Mouse (Mus musculus) urinary bladder, postnatal 25 days (tissue): ENCODE data around the gene Sh3rf1.

Experiments
- DNase-seq: peaks from one replicate; pipeline ENCODE4 v3.0.0; 2022; ENCODE audit warnings: low spot score

Gene Sh3rf1

DNA sequence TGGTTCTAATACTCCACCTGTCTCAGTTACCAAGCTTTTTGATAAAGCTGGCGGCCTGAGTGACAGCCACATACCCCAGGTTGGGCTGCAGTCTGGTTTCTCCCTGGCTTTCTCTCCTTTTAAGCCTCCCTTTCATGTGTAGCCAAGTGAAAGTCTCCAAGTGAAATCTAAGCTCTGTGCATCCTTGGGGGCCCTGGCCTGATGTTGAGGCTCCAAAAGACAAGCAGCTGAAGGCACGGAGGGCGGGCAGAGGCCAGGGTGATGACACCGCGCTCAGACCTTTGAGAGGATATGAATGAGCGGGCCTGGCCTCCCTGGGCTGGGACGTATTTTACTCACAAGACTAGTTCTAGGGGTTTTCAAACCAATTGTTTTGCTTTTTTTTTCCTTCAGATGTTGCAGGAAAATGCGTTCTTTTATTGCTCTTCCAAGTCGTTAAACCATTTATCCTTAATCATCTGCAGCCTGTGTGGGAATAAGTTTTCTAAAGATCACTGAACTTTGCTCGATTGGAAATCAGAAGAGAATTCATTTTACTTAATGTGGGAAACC, 100.8 kb downstream of the Sh3rf1 start:
- DNase-seq, result no peak

DNA sequence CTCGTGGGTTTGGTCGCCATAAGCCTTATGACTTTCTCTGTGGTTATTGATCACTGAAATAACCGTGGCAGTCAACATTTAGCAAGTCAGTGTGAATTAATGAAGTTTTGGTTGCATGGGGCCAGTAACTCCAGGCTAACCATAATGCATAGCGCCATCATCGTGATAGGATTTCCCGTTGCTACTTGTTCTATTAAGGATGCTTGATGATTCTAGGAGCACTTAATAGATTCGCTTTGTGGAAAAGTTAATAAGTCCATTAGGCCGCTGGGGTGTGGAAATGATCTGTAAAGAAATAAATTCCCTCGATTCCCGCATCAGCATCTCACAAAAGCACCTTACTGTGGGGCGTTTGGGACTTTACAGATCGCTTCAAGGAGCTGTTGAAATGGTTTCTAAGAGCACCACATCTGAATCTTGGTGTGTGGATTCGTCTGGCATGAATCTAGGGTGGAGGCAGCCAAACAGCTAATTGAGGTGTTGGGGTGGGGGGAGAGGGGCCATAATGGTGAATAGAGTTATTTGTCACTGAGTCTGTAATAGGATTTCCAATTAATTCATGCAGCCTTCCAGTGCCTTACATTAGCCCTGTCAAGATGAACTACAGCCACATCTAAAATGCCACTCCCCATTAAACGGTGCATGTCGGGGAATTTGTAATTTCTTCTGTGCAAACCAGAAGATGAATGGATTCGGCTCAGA, 101.5 kb downstream of the Sh3rf1 start:
- DNase-seq, result no peak

DNA sequence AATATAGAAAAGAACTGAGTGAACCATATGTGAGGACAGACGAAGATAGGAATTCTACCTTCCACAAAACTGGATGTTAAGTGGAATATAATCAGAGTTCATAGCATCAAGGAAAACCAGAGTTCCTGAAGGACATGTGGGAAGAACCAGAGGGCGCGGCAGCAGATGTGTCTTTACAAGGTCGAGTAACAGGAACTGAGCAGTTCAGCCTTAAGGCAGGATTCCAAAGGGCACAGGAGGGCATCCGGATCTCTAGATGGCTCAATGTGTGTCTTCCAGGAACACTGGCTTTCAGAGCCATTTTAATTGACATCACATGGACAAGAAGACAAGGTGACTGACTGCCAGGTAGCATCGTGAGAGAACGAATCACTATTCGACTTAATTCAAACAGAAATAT, 102.6 kb downstream of the Sh3rf1 start:
- DNase-seq, result no peak

DNA sequence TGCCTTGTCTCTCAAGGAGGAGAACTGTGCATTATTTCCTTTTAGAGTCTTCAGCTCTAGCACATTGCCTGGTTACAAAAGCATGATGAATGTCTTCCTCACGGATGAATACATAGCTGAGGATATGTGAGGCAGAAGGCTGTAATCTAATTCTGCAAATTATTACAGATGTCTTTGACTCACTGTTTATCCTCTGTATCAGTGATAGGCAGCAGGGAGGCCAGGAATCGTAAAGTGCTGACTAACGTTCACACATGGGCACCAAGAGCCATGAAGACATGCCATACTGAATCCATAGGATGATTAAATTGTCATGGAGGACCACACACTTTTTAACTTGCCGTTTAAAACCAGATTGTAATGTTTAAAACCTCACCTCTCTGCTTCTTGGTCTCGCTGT, 103.7 kb downstream of the Sh3rf1 start:
- DNase-seq, result no peak

DNA sequence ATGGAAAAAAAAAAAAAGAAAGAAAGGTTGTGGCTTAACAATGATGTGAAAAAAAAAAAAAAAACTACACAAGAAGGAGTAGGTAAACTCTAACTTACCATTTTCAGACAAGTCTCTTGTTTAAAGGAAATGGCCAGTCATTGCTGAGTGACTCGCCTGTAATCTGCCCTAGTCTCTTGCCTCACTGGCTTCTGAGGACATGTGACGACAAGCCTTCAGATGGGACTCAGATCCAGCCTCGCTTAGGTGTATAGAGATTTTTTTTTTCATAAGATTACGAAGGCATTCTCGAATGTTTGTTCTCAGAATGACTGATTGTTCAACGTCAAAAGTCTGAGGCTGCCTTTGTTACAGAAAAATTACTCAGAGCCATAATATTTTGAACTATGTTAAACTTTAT, 116.0 kb downstream of the Sh3rf1 start:
- DNase-seq, result no peak

DNA sequence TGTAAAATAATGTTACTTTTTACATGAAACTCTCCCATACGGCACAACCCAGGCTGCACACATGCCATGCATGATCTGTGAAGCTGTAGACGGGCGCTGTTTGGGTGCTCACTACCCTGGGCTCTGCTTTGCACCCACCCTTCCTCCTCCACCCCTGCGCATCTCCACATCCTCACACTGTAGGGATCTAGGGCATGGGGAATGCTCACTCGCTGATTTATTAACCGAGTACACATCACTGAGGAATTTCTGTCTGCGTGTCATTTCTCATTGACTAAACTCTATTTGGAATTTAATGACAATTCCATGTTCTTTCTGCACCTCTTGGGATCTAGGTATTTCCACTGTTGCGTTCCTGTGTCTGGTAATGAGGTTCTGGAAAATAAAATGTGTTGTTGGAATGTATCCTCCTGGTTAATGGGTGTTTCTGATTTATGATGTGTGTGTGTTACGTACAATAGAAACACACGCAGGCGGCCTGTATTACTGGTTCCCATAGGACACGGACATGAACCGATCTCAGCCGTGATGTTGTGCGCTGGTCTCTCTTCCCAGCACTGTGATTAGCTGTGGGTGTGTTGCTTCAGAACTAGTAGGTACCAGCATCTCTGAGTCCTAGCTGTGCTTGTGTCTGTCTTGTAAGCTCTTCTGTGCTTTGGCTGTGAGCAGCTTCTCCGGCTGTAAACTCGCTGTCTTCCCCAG, 116.8 kb downstream of the Sh3rf1 start:
- no peak for DNase-seq

DNA sequence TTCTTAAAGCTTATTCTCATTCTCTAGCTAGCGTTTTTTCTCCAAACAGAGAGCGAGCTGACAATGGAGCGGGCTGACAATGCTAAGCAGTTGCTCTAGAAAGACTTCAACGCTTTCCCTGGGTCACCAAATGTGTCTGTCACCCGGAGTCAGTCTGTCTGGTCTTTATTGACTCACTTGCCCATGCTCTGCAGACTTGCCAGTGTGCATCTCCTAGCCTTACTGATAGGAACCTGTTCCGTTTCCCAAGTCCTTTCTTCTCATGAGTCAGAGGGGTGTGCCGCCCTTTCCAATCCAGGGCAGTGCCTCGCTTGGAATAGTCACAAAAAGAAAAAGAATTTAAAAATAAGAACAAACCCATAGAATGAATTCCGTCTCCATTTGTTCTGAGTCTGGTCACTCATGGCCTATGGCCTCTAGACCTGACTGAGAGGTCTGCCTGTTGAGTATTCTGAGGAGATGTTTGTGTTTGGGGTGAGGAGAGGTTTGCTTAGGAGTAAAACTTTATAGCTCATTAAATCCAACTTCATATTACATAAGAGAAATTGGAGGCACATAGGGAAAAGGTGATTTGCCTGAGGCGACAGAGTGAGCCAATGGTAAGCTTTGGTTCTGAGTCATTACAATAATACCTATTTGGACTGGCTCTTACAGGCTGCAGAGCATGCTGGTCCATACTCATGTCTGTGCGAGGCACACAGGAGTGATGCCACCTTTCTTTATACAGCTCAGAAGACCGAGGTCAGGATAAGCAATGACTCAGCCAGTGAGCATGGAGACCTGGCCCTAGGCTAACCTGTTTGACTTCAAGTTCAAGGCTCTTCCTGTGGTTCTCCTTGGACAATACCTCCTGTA, 118.1 kb downstream of the Sh3rf1 start:
- DNase-seq, result peak; percentile 22

DNA sequence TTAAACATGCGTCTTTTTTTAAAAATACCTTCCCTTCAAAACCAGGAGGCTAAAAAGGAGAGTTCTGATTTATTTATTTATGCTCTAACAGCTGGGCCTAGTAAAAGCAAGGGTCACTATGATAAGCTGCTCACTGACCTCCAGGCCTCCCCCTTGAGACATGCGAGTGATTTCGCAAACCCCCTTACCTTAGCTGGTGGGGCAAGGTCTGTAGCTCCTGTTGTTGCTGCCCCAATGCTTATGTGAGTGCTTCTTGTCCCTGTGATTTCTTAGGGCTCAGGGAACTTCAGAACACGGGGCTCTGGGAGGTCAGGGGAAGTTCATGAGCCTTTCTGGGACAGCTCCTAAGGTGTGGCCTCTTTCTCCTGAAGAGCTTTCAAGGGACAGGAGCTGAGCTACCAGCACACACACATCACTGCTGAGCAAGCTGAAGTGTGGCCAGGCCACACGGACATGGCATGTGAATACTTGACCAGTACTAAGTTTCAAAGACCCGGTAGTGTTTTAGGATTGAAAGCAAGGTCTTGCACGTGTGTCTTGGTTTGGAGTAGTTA, 118.9 kb downstream of the Sh3rf1 start:
- DNase-seq, result no peak

DNA sequence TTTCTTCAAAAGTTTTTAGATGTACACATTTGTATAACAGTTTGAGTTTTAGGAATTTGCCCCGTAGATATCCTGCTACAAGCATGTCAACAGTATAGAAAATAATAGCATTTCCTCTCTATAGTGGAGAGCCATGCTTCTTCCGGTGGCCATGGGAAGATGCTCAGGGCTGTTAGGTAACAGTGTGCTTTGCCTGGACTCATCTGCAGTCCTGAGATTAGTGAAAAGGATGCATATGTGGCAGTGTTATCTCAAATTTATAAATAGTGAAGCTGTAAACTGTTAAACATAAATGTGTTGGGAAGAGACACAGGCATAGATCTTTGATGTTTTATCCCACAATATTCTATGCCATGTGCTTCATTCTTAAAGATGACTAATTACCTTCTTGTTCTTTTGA, 120.8 kb downstream of the Sh3rf1 start:
- DNase-seq, result no peak

DNA sequence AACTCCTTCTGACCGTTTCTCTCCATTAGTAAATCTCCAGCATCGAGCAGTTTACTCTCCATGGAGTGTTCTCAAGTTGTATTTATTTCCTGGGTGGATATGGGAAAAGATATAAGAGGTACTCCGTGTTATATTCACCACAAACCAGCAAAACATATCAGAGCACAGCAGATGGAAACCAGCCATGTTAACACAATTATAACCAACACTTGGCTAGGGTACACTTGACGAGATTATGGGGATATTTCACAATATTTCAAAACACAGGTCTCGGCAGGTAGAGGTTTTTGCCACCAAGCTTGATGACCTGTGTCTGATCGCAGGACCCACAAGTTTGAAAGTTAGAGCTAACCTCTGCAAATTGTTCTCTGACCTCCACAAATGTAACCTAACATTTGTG, 123.3 kb downstream of the Sh3rf1 start:
- no peak for DNase-seq

DNA sequence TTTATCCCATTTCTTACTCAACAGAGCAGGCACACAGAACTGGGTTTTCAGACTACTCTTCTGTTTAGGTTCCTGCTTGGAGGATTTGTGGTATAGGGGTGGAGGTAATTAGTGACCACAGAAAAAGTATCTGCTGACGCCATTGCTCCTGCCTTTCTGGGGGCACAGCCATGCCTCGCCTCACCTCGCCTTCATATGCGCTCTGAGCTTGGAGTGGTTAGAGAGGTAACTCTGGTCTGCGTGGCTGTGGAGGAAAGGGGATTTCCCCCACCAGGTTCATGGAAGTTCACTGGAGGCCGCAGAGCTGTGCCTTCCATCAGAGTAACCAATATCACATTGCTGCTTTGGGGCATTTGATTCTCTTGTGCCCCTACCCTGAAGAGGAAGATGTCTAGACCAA, 123.9 kb downstream of the Sh3rf1 start:
- DNase-seq, result no peak

DNA sequence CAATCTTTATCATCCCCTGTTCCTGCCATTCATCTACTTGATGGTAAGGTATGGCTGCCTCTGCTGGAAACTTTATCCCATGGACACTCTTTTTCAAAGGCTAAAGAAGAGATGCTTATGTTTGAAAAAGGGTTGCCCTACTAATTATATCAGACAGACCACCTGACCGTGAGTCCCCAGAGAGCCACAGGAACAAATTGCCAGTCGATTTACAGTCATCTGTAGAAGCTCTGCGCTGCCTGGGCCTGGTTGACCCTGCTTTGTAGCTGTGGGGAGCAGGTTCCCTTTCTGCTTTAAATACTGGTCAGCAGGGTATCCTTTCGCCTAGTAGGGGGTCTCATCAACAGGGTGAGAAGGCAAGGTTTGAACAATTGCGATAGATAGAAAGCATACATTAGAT, 124.4 kb downstream of the Sh3rf1 start:
- no peak for DNase-seq

DNA sequence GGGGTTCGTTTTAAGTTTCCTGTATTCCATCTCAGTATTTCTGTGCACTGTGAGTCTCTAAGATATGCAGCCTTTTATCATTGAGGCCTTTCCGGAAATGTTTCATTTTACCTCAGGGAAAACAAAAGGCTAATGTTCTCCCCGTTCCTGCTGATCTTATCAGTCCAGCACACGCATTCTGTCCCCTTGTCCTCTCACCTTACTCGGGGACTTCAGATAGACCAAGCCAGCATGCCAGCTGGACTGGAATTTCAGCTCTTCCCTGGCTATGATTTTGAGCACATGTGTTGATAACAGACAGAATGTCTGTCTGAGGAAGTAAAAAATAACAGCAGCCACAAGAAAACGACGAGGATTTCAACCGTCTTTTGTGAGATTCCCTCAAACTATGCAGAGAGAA, 124.8 kb downstream of the Sh3rf1 start:
- DNase-seq, result no peak

DNA sequence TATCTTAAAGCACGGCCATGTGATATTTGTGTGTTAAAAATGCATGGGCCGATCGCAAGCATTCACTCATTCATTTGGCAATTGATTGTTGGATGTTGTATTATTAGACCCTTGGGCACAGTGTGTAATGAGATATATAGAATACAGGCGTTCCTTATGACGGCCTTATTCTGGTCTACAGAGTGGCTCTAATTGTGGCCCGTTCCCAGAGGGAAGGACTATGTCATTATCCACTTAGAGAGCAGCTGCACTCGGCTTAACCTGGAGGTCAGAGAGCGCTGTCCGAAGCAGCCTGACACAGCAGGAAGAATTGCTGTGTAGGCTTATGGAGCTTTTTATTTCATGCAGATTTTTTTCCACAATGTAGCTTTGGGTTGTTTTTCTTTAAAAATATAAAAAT, 126.8 kb downstream of the Sh3rf1 start:
- DNase-seq, result no peak

DNA sequence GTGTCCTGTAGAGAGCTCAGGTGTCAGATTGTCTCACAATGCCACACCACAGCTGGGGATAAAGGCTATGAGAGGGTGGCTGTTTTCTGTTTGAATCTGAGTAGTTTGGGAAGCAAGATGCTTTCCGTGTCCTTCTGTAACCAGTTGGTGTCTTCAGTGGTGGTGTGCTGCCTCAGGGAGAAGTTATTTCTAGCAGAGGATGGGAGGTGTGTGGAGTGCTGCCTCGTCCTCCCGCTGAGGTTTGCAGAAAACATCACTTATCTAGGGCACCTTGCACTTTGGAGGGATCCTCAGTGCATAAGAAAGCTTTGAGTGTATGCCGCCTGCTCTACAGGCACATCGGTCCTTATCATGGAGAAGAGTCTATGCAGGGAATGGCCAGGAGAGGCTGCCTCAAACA, 128.0 kb downstream of the Sh3rf1 start:
- DNase-seq, result no peak

DNA sequence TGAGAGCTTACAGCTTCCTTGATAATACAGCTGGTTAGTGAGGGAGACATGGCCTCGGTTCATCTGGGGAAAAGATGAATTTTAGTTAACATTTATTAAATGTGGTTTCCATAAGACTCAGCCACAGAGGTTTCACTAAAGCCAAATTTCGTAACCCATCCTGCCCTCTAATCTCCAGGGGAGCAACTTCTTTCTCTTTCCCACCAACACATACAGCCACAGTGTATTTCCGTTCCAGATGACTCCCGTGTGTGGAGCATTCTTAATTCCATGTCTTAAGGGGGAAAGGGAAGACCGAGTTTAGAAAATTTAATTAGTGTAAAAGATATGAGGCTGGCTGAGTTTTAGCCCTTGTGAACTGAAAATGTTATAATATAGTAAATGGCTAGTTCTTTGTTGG, 131.8 kb downstream of the Sh3rf1 start:
- DNase-seq, result no peak

DNA sequence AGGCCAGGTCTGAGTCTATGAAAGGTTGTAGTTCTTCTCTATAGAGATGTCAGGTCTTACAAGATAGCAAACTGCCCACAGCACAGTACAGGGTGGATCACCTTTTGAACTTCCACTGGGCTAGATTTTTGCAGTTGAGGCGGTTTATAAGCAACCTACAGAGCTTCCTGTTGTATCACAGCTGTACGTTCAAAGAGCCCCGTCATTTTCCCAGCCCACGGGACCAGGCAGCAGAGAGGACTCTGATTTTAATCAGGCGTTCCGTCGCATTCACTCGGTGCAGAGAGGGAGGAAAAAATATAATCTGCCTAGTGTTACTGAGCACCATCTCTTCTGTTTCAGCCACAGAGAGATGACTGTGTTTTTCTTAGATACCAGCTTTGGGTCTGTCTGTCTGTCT, 135.3 kb downstream of the Sh3rf1 start:
- DNase-seq, result no peak

DNA sequence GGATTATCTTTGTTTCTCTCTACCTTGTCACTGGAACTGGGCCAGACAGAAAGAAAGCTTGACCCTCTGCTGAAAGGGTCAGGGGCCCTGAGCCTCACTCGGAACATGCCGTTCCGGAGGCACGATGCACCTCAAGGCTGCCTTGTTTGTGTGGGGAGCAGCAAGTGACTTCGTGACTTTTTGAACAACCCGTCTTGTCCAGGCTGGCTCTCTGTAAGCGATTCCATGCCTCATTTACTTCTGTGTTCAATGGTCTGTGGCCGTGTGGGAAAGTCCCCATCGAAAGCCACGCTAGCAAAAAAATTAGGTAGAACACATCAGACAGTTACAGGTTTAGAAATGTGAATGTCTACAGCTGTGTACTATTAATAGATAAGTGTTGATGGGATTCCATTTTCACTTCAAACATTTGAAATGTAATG, 136.2 kb downstream of the Sh3rf1 start:
- no peak for DNase-seq

DNA sequence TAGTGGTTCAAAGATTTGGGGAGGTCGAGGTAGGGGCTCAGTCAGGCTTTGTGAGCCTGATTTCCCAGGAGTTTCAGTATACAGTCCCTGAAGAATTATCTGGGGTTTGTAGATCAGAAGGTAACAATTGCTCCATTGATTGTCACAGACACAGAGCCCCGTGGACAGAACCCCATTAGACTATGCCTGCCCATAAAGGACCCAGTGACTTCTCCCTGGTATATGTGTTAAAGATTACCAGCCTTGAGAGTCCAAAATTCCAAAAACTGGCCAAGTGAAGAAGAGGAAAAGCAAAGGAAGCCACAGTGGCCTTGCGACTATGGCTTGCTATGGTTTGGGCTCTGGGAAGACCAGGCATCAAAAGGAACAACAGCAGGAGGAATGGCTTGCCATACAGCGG, 136.7 kb downstream of the Sh3rf1 start:
- no peak for DNase-seq

DNA sequence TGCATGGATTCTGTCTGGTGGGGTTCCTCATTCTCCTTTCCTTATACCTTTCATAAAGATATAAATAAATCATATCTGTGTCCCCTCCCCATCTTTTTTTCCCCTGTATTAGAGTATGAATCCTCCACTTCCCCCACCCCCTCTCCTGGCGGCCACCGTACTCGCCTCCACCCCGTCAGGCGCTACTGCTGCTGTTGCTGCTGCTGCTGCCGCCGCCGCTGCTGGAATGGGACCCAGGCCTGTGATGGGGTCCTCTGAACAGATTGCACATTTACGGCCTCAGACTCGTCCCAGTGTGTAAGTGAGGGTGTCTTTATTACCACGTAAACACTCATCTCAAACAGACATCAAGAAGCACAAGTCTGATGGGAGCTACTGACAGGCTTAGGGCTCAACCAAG, 137.8 kb downstream of the Sh3rf1 start:
- no peak for DNase-seq

DNA sequence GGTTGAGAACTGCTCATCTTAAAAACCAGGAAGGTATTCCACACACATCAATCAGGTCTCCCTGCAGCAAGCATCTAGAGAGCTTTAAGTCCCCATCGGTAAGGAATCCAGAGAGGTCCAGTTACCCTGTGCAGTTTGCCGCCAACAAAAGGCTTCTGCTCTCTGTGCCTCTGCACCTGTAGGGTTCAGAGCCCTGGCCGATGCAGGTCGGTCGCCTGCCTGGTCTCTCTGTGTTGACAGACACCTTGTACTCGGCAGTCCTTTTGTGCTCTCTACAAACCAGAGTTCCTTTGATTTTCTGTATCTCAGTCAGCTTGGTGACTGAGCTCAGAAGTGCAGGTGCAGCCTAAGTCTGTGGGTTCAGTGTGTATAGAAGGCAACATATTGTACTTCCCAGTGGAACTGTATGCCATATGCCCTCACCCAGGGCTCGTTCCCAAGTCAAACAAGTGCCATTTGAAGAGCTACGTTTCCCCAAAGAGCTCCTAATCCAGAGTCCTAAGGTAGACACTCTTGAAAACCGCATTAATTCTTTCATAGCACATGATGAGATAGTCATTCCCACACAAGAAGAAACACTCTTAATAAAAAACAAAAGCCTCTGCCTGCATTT, 138.7 kb downstream of the Sh3rf1 start:
- no peak for DNase-seq

DNA sequence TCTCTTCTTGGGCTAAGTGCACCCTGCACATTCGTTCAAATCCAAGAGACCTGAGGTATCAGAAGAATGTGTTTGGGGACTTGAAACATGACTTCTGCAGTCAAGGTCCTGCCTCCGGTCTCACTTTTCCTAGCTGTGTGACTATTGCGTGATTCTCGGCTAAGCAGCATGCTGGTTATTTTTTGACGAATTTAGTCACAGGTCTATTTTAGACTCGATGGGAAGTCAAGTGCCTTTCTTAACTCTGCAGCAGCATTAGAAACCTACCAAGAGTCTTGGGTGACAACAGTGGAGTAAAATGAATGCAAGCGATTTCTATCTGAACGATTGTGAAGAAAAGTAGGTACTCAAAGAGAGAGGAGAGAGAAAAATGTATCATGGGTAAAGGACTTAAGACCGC, 149.6 kb downstream of the Sh3rf1 start:
- DNase-seq, result no peak
